Mouse (Mus musculus) stomach, embryonic 15.5 days (tissue): ENCODE measurements around the gene Gm29276. TPM values are rescaled to one million over a fixed set of nuclear protein-coding genes. Genes with fewer than 3 reads are reported as not detected.
"Not testable (repeated sequence)": the region's sequence is repeated elsewhere in the genome, so short reads cannot be mapped to it uniquely, and the experiment has no call there.

Source experiments
- ATAC-seq: fragments of 200-750 bp; cut with Nextera tagmentation; 2 replicates; pipeline ENCODE4 v1.8.0; 2017; ENCODE audit warnings: low read depth, moderate number of reproducible peaks, moderate TSS enrichment; ENCODE audit not compliant: insufficient read depth, low FRiP score
- H3K27ac ChIP-seq: fragments of 300-500 bp; sonication (generic); 2 replicates; pipeline ENCODE4 v1.5.1; 2015; ENCODE audit warnings: mild to moderate bottlenecking, inconsistent platforms
- H3K27me3 ChIP-seq: fragments of 300-500 bp; sonication (generic); replicated peaks from 2 replicates; pipeline ENCODE4 v1.6.1; 2015; ENCODE audit warnings: inconsistent platforms
- H3K36me3 ChIP-seq: fragments of 300-500 bp; sonication (generic); 2 replicates; pipeline ENCODE4 v1.6.1; 2015; ENCODE audit warnings: inconsistent platforms
- H3K4me1 ChIP-seq: fragments of 300-500 bp; sonication (generic); 2 replicates; pipeline ENCODE4 v1.6.1; 2015; ENCODE audit warnings: inconsistent platforms
- H3K4me2 ChIP-seq: fragments of 300-500 bp; sonication (generic); 2 replicates; pipeline ENCODE4 v1.6.1; 2015; ENCODE audit warnings: mild to moderate bottlenecking, inconsistent platforms
- H3K4me3 ChIP-seq: fragments of 300-500 bp; sonication (generic); replicated peaks from 2 replicates; pipeline ENCODE4 v1.5.1; 2015; ENCODE audit warnings: inconsistent platforms
- H3K9ac ChIP-seq: fragments of 300-500 bp; sonication (generic); 2 replicates; pipeline ENCODE4 v1.6.1; 2015; ENCODE audit warnings: inconsistent platforms
- H3K9me3 ChIP-seq: fragments of 300-500 bp; sonication (generic); 2 replicates; pipeline ENCODE4 v1.6.1; 2016; ENCODE audit warnings: inconsistent platforms
- WGBS: fragments of 180-500 bp; shearing (Covaris S2); methylation state at CpG from one replicate; pipeline ENCODE4 v1.1.7; 2015; 5-methylcytosine and 5-hydroxymethylcytosine counted together
- polyA plus RNA-seq: library from polyadenylated mRNA; unstranded; fragments of >200 nt; fragmentation: Nextera tagmentation; extraction: Ambion mirVana; gene quantifications from 2 replicates; pipeline ENCODE4 v1.2.1, GENCODE M21; 2015

Gene Gm29276
- polyA plus RNA-seq, result not detected in 2 replicates

- WGBS, result no CpG with 5 or more reads among the region's 7 CpGs
- H3K9ac ChIP-seq, H3K4me1 ChIP-seq, H3K27ac ChIP-seq, H3K27me3 ChIP-seq, H3K4me3 ChIP-seq, H3K4me2 ChIP-seq, H3K9me3 ChIP-seq, H3K36me3 ChIP-seq, ATAC-seq: not testable (repeated sequence)
Observed at GRCm38 (mm10) chrY:42582150-42582549, at the start of gene Gm29276. Gene Gm29276 (minus strand): TSS chrY:42582250.
